Mouse (Mus musculus) midbrain, postnatal 0 days (tissue): ENCODE measurements around the gene Gm20388. TPM values are rescaled to one million over a fixed set of nuclear protein-coding genes. Genes with fewer than 3 reads are reported as not detected.

ENCODE experiments used
- ATAC-seq: fragments of 200-750 bp; cut with Nextera tagmentation; 2 replicates; pipeline ENCODE4 v1.8.0; 2017; ENCODE audit warnings: moderate number of reproducible peaks, mild to moderate bottlenecking, moderate TSS enrichment, moderate library complexity; ENCODE audit not compliant: low FRiP score
- DNase-seq: peaks from one replicate; pipeline ENCODE4 v3.0.0-alpha.2; 2015; ENCODE audit warnings: low spot score
- H3K27ac ChIP-seq: fragments of 300-500 bp; sonication (generic); 2 replicates; pipeline ENCODE4 v1.5.1; 2014; ENCODE audit warnings: low read depth, mild to moderate bottlenecking, low read length, mixed read lengths
- H3K27me3 ChIP-seq: fragments of 300-500 bp; sonication (generic); 2 replicates; pipeline ENCODE4 v1.6.1; 2014; ENCODE audit warnings: low read length, control low read depth, mixed read lengths; ENCODE audit not compliant: insufficient read depth
- H3K36me3 ChIP-seq: fragments of 300-500 bp; sonication (generic); 2 replicates; pipeline ENCODE4 v1.6.1; 2014; ENCODE audit warnings: low read length, control low read depth, mixed read lengths; ENCODE audit not compliant: insufficient read depth
- H3K4me1 ChIP-seq: fragments of 300-500 bp; sonication (generic); 2 replicates; pipeline ENCODE4 v1.6.1; 2014; ENCODE audit warnings: mild to moderate bottlenecking, control low read depth, antibody characterized with exemption, low read length, mixed read lengths; ENCODE audit not compliant: insufficient read depth
- H3K4me2 ChIP-seq: fragments of 300-500 bp; sonication (generic); 2 replicates; pipeline ENCODE4 v1.6.1; 2014; ENCODE audit warnings: low read depth, mild to moderate bottlenecking, low read length, mixed read lengths; ENCODE audit not compliant: poor library complexity, severe bottlenecking
- H3K4me3 ChIP-seq: fragments of 300-500 bp; sonication (generic); 2 replicates; pipeline ENCODE4 v1.5.1; 2014; ENCODE audit warnings: low read depth, mild to moderate bottlenecking, low read length, moderate library complexity
- H3K9ac ChIP-seq: fragments of 300-500 bp; sonication (generic); replicated peaks from 2 replicates; pipeline ENCODE4 v1.6.1; 2014; ENCODE audit warnings: mild to moderate bottlenecking, low read length, moderate library complexity, mixed read lengths; ENCODE audit not compliant: poor library complexity, severe bottlenecking
- H3K9me3 ChIP-seq: fragments of 300-500 bp; sonication (generic); 2 replicates; pipeline ENCODE4 v1.6.1; 2016; ENCODE audit warnings: low read length, control low read depth
- CTCF ChIP-seq: IDR thresholded peaks from 2 replicates; pipeline ENCODE4 v1.5.1; 2016; ENCODE audit warnings: antibody characterized with exemption, mild to moderate bottlenecking
- WGBS: fragments of 180-500 bp; shearing (Covaris S2); extraction: QIAGEN DNeasy Blood & Tissue Kit; methylation state at CpG from one replicate; pipeline ENCODE4 v1.1.7; 2014; 5-methylcytosine and 5-hydroxymethylcytosine counted together
- polyA plus RNA-seq: library from polyadenylated mRNA; unstranded; fragments of >200 nt; fragmentation: Nextera tagmentation; extraction: Ambion mirVana; gene quantifications from 2 replicates; pipeline ENCODE4 v1.2.1, GENCODE M21; 2015
- total RNA-seq: library from RNA; depleted of rRNA; stranded (reverse); fragments of >200 nt; gene quantifications from 2 replicates; pipeline ENCODE4 v1.2.3, GENCODE M21; 2014

Gm20388 gene
- total and polyA plus RNA-seq, 2 experiments from 2014 or later = 74.2 TPM; not detected in 1

- ATAC-seq (no peak), DNase-seq (no peak)
- Histone ChIP-seq H3K9me3 (no peaks in the 10 kb centered on the region), H3K4me3 (no peak overlapping the region), H3K27ac (no peak overlapping the region), H3K4me1 (peaks cover 22% of the 10 kb centered on the region), H3K4me2 (no peak overlapping the region), H3K27me3 (no peaks in the 10 kb centered on the region), H3K36me3 (no peaks in the 10 kb centered on the region), H3K9ac (no peak overlapping the region)
- no peak for TF ChIP-seq CTCF
- 78% methylated on average over 1 of the region's 1 CpGs for WGBS
These were observed 2837.2 kb downstream of the Gm20388 start for GRCm38 (mm10) chr8:122747825-122748224.

- no peak overlapping the region for H3K9ac ChIP-seq
- no peak overlapping the region for H3K4me3 ChIP-seq
- no peak for DNase-seq
- 44% methylated on average over 6 of the region's 6 CpGs for WGBS
- no peaks in the 10 kb centered on the region for H3K36me3 ChIP-seq
- no peaks in the 10 kb centered on the region for H3K27me3 ChIP-seq
- no peak for TF ChIP-seq CTCF
- no peak overlapping the region for H3K27ac ChIP-seq
- ATAC-seq = no peak
- no peaks in the 10 kb centered on the region for H3K9me3 ChIP-seq
- no peak overlapping the region for H3K4me2 ChIP-seq
- peaks cover 22% of the 10 kb centered on the region for H3K4me1 ChIP-seq
These were observed 2838.8 kb downstream of the Gm20388 start for GRCm38 (mm10) chr8:122749333-122749958.

GRCm38 (mm10) chr8:122751342-122751741 is 2840.7 kb downstream of the Gm20388 start:
- H3K9me3 ChIP-seq = no peaks in the 10 kb centered on the region
- DNase-seq (peak; percentile 93), ATAC-seq (peak; percentile 69)
- no peaks in the 10 kb centered on the region for H3K36me3 ChIP-seq
- no peak overlapping the region for H3K27ac ChIP-seq
- H3K27me3 ChIP-seq = peaks cover 3% of the 10 kb centered on the region; the same call in 1 of the 2 replicates
- TF ChIP-seq CTCF = no peak
- peak overlapping the region; percentile 19 for H3K4me3 ChIP-seq
- H3K4me2 ChIP-seq = peak overlapping the region; percentile 29
- no peak overlapping the region for H3K9ac ChIP-seq
- H3K4me1 ChIP-seq = 0 out of 2 replicates have a peak, but pooled peaks cover 9% of the 10 kb centered on the region
- WGBS = 50% methylated on average over 5 of the region's 5 CpGs

- Histone ChIP-seq H3K4me2 (peak overlapping the region; percentile 29; the same call in 1 of the 2 replicates), H3K36me3 (no peaks in the 10 kb centered on the region), H3K4me3 (peak overlapping the region; percentile 19; the same call in 1 of the 2 replicates), H3K9me3 (no peaks in the 10 kb centered on the region), H3K4me1 (0 out of 2 replicates have a peak, but pooled peaks cover 9% of the 10 kb centered on the region), H3K9ac (no peak overlapping the region; the same call in 1 of the 2 replicates), H3K27ac (no peak overlapping the region), H3K27me3 (peaks cover 3% of the 10 kb centered on the region; the same call in 1 of the 2 replicates)
- TF ChIP-seq CTCF = no peak
- WGBS = 70% methylated on average over 29 of the region's 29 CpGs
- no peak for ATAC-seq
- DNase-seq = peak; percentile 79
These were observed 2841.6 kb downstream of the Gm20388 start for GRCm38 (mm10) chr8:122752111-122752721.

- Histone ChIP-seq H3K36me3 (no peaks in the 10 kb centered on the region), H3K9me3 (no peaks in the 10 kb centered on the region), H3K27ac (no peak overlapping the region), H3K4me2 (no peak overlapping the region), H3K9ac (no peak overlapping the region), H3K4me3 (no peak overlapping the region), H3K27me3 (peaks cover 3% of the 10 kb centered on the region; the same call in 1 of the 2 replicates), H3K4me1 (no peaks in the 10 kb centered on the region)
- no peak for TF ChIP-seq CTCF
- DNase-seq (no peak), ATAC-seq (no peak)
These were observed 2848.0 kb downstream of the Gm20388 start for GRCm38 (mm10) chr8:122758597-122758996.

GRCm38 (mm10) chr8:122760116-122760515 is 2849.5 kb downstream of the Gm20388 start:
- Histone ChIP-seq H3K36me3 (no peaks in the 10 kb centered on the region), H3K4me1 (no peaks in the 10 kb centered on the region), H3K9me3 (no peaks in the 10 kb centered on the region), H3K27ac (no peak overlapping the region), H3K4me3 (no peak overlapping the region), H3K4me2 (no peak overlapping the region), H3K9ac (no peak overlapping the region), H3K27me3 (peaks cover 1% of the 10 kb centered on the region; the same call in 1 of the 2 replicates)
- no peak for TF ChIP-seq CTCF
- DNase-seq = no peak
- no peak for ATAC-seq
- 71% methylated on average over 7 of the region's 7 CpGs for WGBS
